9 mouse cellular contexts compared by ENCODE assay signal in genomic region chr7:96575202-96575650, GRCm38 (mm10).
DNase-seq lines count a peak whose midpoint lies in the region; ATAC-seq and TF ChIP-seq lines count a peak whose summit lies in the region.
"Had no signal": no experiment of that assay in that cellular context is flagged by ENCODE, and none has a peak within 500 bp of the region (broad histone marks: within the 10 kb centered on the region; RNA-seq: fewer than 3 reads in every experiment).

No protein-coding gene starts in this region.

- WGBS in cerebellum, adult 2 months, result 4% methylated on average over 7 of the region's 7 CpGs

- H3K4me3 ChIP-seq in cerebellum, adult 2 months (replicated peaks; ENCODE audit: insufficient read depth, low read depth, low read length), result no peak overlapping the region

- peak; percentile 81 to 92 for ATAC-seq in hematopoietic stem cell, adult 5-6 weeks (replicated peaks in 1 of 2; ENCODE audit: insufficient read depth in 1 of 2, low FRiP score in 2 of 2, low TSS enrichment in 1 of 2, low read depth in 1 of 2, poor library complexity in 2 of 2, severe bottlenecking in 2 of 2)

- peaks cover 5% of the 10 kb centered on the region; the same call in 1 of the 2 replicates for H3K4me1 ChIP-seq in cerebellum, adult 2 months (ENCODE audit: control insufficient read depth, insufficient read depth, low read length)

- H3K27me3 ChIP-seq in cerebellum, adult 2 months (ENCODE audit: control insufficient read depth, insufficient read depth, low read length), result no peaks in the 10 kb centered on the region; the same call in 1 of the 2 replicates

- H3K27ac ChIP-seq in cerebellum, adult 2 months (ENCODE audit: insufficient read depth, low read length), result no peak overlapping the region
- H3K27ac ChIP-seq: macrophage had no signal

- no peak for TF ChIP-seq CTCF in cerebellum, adult 2 months (IDR thresholded peaks at IDR 0.05; ENCODE audit: borderline replicate concordance, insufficient read depth, low read depth, low read length)

- DNase-seq in Muller cell, postnatal 12 days (ENCODE audit: inconsistent ontology term), result peak; percentile 92
- peak; percentile 91 to 96 for DNase-seq in cerebellum, adult 2 months
- DNase-seq in frontal cortex, postnatal 10 days (ENCODE audit: low spot score in 2 of 2), result peak; percentile 76 to 78
- peak; percentile 79 to 84 for DNase-seq in layer of hippocampus, postnatal 10 days (ENCODE audit: low spot score in 2 of 2)
- peak; percentile 80 for DNase-seq in lung, postnatal 36 days
- peak; percentile 46 for DNase-seq in testis, postnatal 14 days (ENCODE audit: low spot score)
- no peak for DNase-seq in thymus, postnatal 0 days (ENCODE audit: low spot score)

- no peak for TF ChIP-seq POLR2A in cerebellum, adult 2 months (IDR thresholded peaks at IDR 0.05; ENCODE audit: borderline replicate concordance, insufficient read depth, low read length)
